Mouse (Mus musculus): ENCODE measurements around the gene Slc12a5.

- TF ChIP-seq CTCF (IDR thresholded peaks at IDR 0.05; ENCODE audit: borderline replicate concordance, extremely low read depth, insufficient read depth, insufficient read length): peak; percentile 98
- TF ChIP-seq POLR2A (IDR thresholded peaks at IDR 0.05; ENCODE audit: borderline replicate concordance, extremely low read depth, insufficient read depth, insufficient read length, poor library complexity, severe bottlenecking): no peak
These were observed 7.4 kb upstream of the Slc12a5 start for GRCm38 (mm10) chr2:164953224-164953623.

Measured in brain, embryonic 14.5 days (tissue).